Mouse (Mus musculus) CH12.LX (cell line): ENCODE results near the gene Cxcl10. TPM values are rescaled to one million over a fixed set of nuclear protein-coding genes. Genes with fewer than 3 reads are reported as not detected.

Source experiments
- DNase-seq: peaks from one replicate; pipeline ENCODE4 v3.0.0-alpha.2; 2013; ENCODE audit errors: extremely low read depth
- H3K27ac ChIP-seq: 2 replicates; pipeline ENCODE4 v1.5.1; 2012; ENCODE audit warnings: low read depth, mild to moderate bottlenecking, control low read depth, moderate library complexity; ENCODE audit not compliant: insufficient read depth
- H3K27me3 ChIP-seq: replicated peaks from 2 replicates; pipeline ENCODE3; 2012; ENCODE audit warnings: inconsistent platforms
- H3K36me3 ChIP-seq, 2 experiments: replicated peaks in 1 of 2; 2 replicates each; pipeline versions ENCODE3 to v1.6.1; 2012; ENCODE audit warnings: inconsistent platforms in 1 of 2, low read length in 1 of 2, mild to moderate bottlenecking in 1 of 2, mixed read lengths in 1 of 2, moderate library complexity in 1 of 2; ENCODE audit not compliant: control insufficient read depth in 1 of 2, insufficient read depth in 1 of 2
- H3K4me1 ChIP-seq, 2 experiments: 2 replicates each; pipeline ENCODE4 v1.6.1; 2012; ENCODE audit warnings: inconsistent platforms in 1 of 2, moderate library complexity in 1 of 2; ENCODE audit not compliant: insufficient read depth in 2 of 2, control insufficient read depth in 1 of 2
- H3K4me2 ChIP-seq: 2 replicates; pipeline ENCODE4 v1.6.1; 2012; ENCODE audit warnings: low read depth, mild to moderate bottlenecking, control low read depth; ENCODE audit not compliant: poor library complexity, insufficient read depth, severe bottlenecking
- H3K4me3 ChIP-seq, 3 experiments: fragments of 150-350 bp in 1 of 3; sonication (generic) in 1 of 3; replicated peaks in 1 of 3; 2 replicates each; pipeline versions ENCODE3 to v1.5.1; 2011 to 2012; ENCODE audit warnings: low read depth in 2 of 3, low read length in 2 of 3, mild to moderate bottlenecking in 2 of 3, moderate library complexity in 2 of 3, control low read depth in 1 of 3, improper control_type of control experiment in 1 of 3, inconsistent platforms in 1 of 3, mixed read lengths in 1 of 3; ENCODE audit not compliant: poor library complexity in 1 of 3
- H3K79me2 ChIP-seq: replicated peaks from 2 replicates; pipeline ENCODE4 v1.6.1; 2012; ENCODE audit warnings: mild to moderate bottlenecking, moderate library complexity; ENCODE audit not compliant: control insufficient read depth, poor library complexity, insufficient read depth, severe bottlenecking; ENCODE audit errors: extremely low read depth
- H3K9ac ChIP-seq: 2 replicates; pipeline ENCODE4 v1.6.1; 2012; ENCODE audit warnings: low read depth, mild to moderate bottlenecking, control low read depth, moderate library complexity; ENCODE audit not compliant: insufficient read depth
- H3K9me3 ChIP-seq: replicated peaks from 2 replicates; pipeline ENCODE3; 2012; ENCODE audit warnings: low read length, inconsistent platforms, mixed read lengths
- BHLHE40 ChIP-seq: IDR thresholded peaks from 2 replicates; pipeline ENCODE4 v1.6.1; 2011; ENCODE audit warnings: mild to moderate bottlenecking, low read depth, low read length, improper control_type of control experiment
- CHD1 ChIP-seq: IDR thresholded peaks from 2 replicates; pipeline ENCODE4 v1.6.1; 2012; ENCODE audit warnings: low read depth, low read length, improper control_type of control experiment, inconsistent platforms
- CTCF ChIP-seq, 2 experiments: IDR thresholded peaks in 1 of 2; conservative IDR thresholded peaks in 1 of 2; 2 replicates each; pipeline ENCODE4 v1.5.1; 2011 to 2012; ENCODE audit warnings: low read depth in 2 of 2, low read length in 2 of 2, improper control_type of control experiment in 1 of 2, inconsistent platforms in 1 of 2, mild to moderate bottlenecking in 1 of 2, moderate library complexity in 1 of 2
- EP300 ChIP-seq: IDR thresholded peaks from 2 replicates; pipeline ENCODE4 v1.6.1; 2011; ENCODE audit warnings: low read length, improper control_type of control experiment
- GABPA ChIP-seq: IDR thresholded peaks from 2 replicates; pipeline ENCODE4 v1.6.1; 2012; ENCODE audit warnings: low read depth, low read length, improper control_type of control experiment, inconsistent platforms; ENCODE audit not compliant: insufficient replicate concordance
- IRF4 ChIP-seq: IDR thresholded peaks from 2 replicates; pipeline ENCODE4 v1.6.1; 2014; ENCODE audit warnings: low read depth, mild to moderate bottlenecking, inconsistent platforms, low read length, improper control_type of control experiment
- JUN ChIP-seq: IDR thresholded peaks from 2 replicates; pipeline ENCODE4 v1.6.1; 2011; ENCODE audit warnings: low read depth, mild to moderate bottlenecking, low read length, improper control_type of control experiment, moderate library complexity; ENCODE audit not compliant: insufficient read depth
- JUND ChIP-seq: conservative IDR thresholded peaks from 2 replicates; pipeline ENCODE4 v1.6.1; 2011; ENCODE audit warnings: low read depth, low read length, improper control_type of control experiment
- MAZ ChIP-seq: IDR thresholded peaks from 2 replicates; pipeline ENCODE4 v1.6.1; 2012; ENCODE audit warnings: low read depth, mild to moderate bottlenecking, inconsistent platforms, low read length, improper control_type of control experiment, moderate library complexity
- MXI1 ChIP-seq: IDR thresholded peaks from 2 replicates; pipeline ENCODE4 v1.6.1; 2011; ENCODE audit warnings: mild to moderate bottlenecking, low read depth, low read length, improper control_type of control experiment
- POLR2AphosphoS2 ChIP-seq: IDR thresholded peaks from 2 replicates; pipeline ENCODE4 v1.6.1; 2011; ENCODE audit warnings: low read depth, low read length, improper control_type of control experiment
- SMC3 ChIP-seq: IDR thresholded peaks from 2 replicates; pipeline ENCODE4 v1.6.1; 2011; ENCODE audit warnings: low read depth, low read length, improper control_type of control experiment
- ZKSCAN1 ChIP-seq: IDR thresholded peaks from 2 replicates; pipeline ENCODE4 v1.6.1; 2012; ENCODE audit warnings: low read depth, inconsistent platforms, low read length, improper control_type of control experiment, borderline replicate concordance
- dilution Hi-C: fragments of 300-500 bp; cut with MboI; formaldehyde crosslinking; loops from 2 replicates; pipeline ENCODE4 v1.14.3; 2020; ENCODE audit warnings: low sequenced_read_pairs; ENCODE audit not compliant: extremely low pct_unique_long_range_greater_than_20kb, extremely low pct_ligation_motif_present
- in situ Hi-C: fragments of 300-500 bp; cut with MboI; formaldehyde crosslinking; loops from 3 replicates; pipeline ENCODE4 v1.14.3; 2019; ENCODE audit warnings: low sequenced_read_pairs, low pct_ligation_motif_present, low pct_unique_long_range_greater_than_20kb, mixed read lengths
- polyA plus RNA-seq: library from polyadenylated mRNA; unstranded; fragments of >175 nt; gene quantifications from 2 replicates; pipeline ENCODE4 v1.2.1, GENCODE M21; 2012; ENCODE audit warnings: low read depth; ENCODE audit not compliant: insufficient read length
- total RNA-seq, 2 experiments: library from RNA; depleted of rRNA; stranded (reverse); fragments of 300-350 nt in 1 of 2; fragments of >200 nt in 1 of 2; gene quantifications; 2 replicates each; pipeline ENCODE4 v1.2.3; 2012 to 2014

The Cxcl10 gene
- total and polyA plus RNA-seq, 3 experiments, result 0.30 to 4.9 (median 2.6) TPM

- no peak for TF ChIP-seq EP300
- TF ChIP-seq CTCF (conservative IDR thresholded peaks at IDR 0.05 in 1 of 2, IDR thresholded peaks at IDR 0.05 in 1 of 2; ENCODE audit: low read depth in 2 of 2, low read length in 2 of 2), result no peak
- TF ChIP-seq POLR2AphosphoS2, result no peak
- no peak for TF ChIP-seq JUND
- TF ChIP-seq, all 38 proteins: peak for 0
These were observed 44.4 kb downstream of the Cxcl10 start for GRCm38 (mm10) chr5:92304291-92304690.

GRCm38 (mm10) chr5:92302149-92302840, 46.4 kb downstream of the Cxcl10 start:
- H3K4me1 ChIP-seq, result peaks cover 0 to 7% of the 10 kb centered on the region in 2 experiments; a peak in 1 of 4 replicates
- peaks cover 10% of the 10 kb centered on the region for H3K79me2 ChIP-seq
- no peak overlapping the region for H3K4me2 ChIP-seq
- H3K9ac ChIP-seq, result no peak overlapping the region
- dilution Hi-C loops, result no loop called here
- peaks cover 74 to 97% of the 10 kb centered on the region in 2 experiments for H3K36me3 ChIP-seq
- no peaks in the 10 kb centered on the region for H3K27me3 ChIP-seq
- TF ChIP-seq GABPA (no peak), IRF4 (no peak), CHD1 (no peak), JUN (no peak), BHLHE40 (no peak), MXI1 (no peak), SMC3 (no peak), ZKSCAN1 (no peak), MAZ (no peak), POLR2AphosphoS2 (no peak)
- TF ChIP-seq, all 38 proteins: peak for 0
- Histone ChIP-seq H3K27ac (no peak overlapping the region), H3K4me3 (no peak overlapping the region), H3K9me3 (no peaks in the 10 kb centered on the region)
- no peak for DNase-seq
- in situ Hi-C loops, result no loop called here

More at GRCm38 (mm10) chr5:92304291-92304690, 44.4 kb downstream of the Cxcl10 start:
- Histone ChIP-seq H3K4me3 (no peak overlapping the region), H3K4me2 (no peak overlapping the region), H3K27ac (no peak overlapping the region), H3K9me3 (no peaks in the 10 kb centered on the region), H3K27me3 (no peaks in the 10 kb centered on the region), H3K9ac (no peak overlapping the region), H3K36me3 (peaks cover 70 to 93% of the 10 kb centered on the region in 2 experiments), H3K4me1 (peaks cover 11 to 23% of the 10 kb centered on the region in 2 experiments), H3K79me2 (peaks cover 30% of the 10 kb centered on the region)
- dilution Hi-C loops (no loop called here), in situ Hi-C loops (no loop called here)
- DNase-seq, result no peak

Other genes starting within 250 kb of the Cxcl10 start
- gene Uso1, start 211.0 kb downstream of the Cxcl10 start, total RNA-seq (2012; rRNA removed), result 20.9 and 22.7 TPM in 2 replicates
- gene Uso1, start 211.0 kb downstream of the Cxcl10 start, total RNA-seq (2014; rRNA removed), result 16.9 and 19.9 TPM in 2 replicates
- 55.6 and 63.7 TPM in 2 replicates for gene Uso1, start 211.0 kb downstream of the Cxcl10 start, polyA plus RNA-seq
- not detected in 2 replicates for gene U90926, start 133.5 kb downstream of the Cxcl10 start, total RNA-seq (2012; rRNA removed)
- not detected in 2 replicates for gene U90926, start 133.5 kb downstream of the Cxcl10 start, total RNA-seq (2014; rRNA removed)
- 0.49 TPM in 1 of 2 replicates, not detected in the other for gene U90926, start 133.5 kb downstream of the Cxcl10 start, polyA plus RNA-seq
- gene Ppef2, start 92.6 kb downstream of the Cxcl10 start, total RNA-seq (2012; rRNA removed), result 11.9 and 16.5 TPM in 2 replicates
- gene Ppef2, start 92.6 kb downstream of the Cxcl10 start, total RNA-seq (2014; rRNA removed), result 41.4 and 48.8 TPM in 2 replicates
- 11.9 and 14.3 TPM in 2 replicates for gene Ppef2, start 92.6 kb downstream of the Cxcl10 start, polyA plus RNA-seq
- 13.7 and 16.2 TPM in 2 replicates for gene Naaa, start 70.7 kb downstream of the Cxcl10 start, total RNA-seq (2012; rRNA removed)
- 13.5 and 15.4 TPM in 2 replicates for gene Naaa, start 70.7 kb downstream of the Cxcl10 start, total RNA-seq (2014; rRNA removed)
- 11.5 and 14.5 TPM in 2 replicates for gene Naaa, start 70.7 kb downstream of the Cxcl10 start, polyA plus RNA-seq
- gene Sdad1, start 38.4 kb downstream of the Cxcl10 start, total RNA-seq (2012; rRNA removed), result 43.6 and 51.7 TPM in 2 replicates
- gene Sdad1, start 38.4 kb downstream of the Cxcl10 start, total RNA-seq (2014; rRNA removed), result 62.9 and 63.7 TPM in 2 replicates
- gene Sdad1, start 38.4 kb downstream of the Cxcl10 start, polyA plus RNA-seq, result 72.9 and 95.3 TPM in 2 replicates
- not detected in 2 replicates for gene Cxcl9, start 20.8 kb downstream of the Cxcl10 start, total RNA-seq (2012; rRNA removed)
- gene Cxcl9, start 20.8 kb downstream of the Cxcl10 start, total RNA-seq (2014; rRNA removed), result not detected in 2 replicates
- gene Cxcl9, start 20.8 kb downstream of the Cxcl10 start, polyA plus RNA-seq, result not detected in 2 replicates
- gene Art3, start 17.1 kb downstream of the Cxcl10 start, total RNA-seq (2012; rRNA removed), result 0.25 and 0.34 TPM in 2 replicates
- not detected in 2 replicates for gene Art3, start 17.1 kb downstream of the Cxcl10 start, total RNA-seq (2014; rRNA removed)
- gene Art3, start 17.1 kb downstream of the Cxcl10 start, polyA plus RNA-seq, result not detected in 2 replicates
- 41.9 and 43.7 TPM in 2 replicates for gene Nup54, start 86.3 kb upstream of the Cxcl10 start, total RNA-seq (2012; rRNA removed)
- gene Nup54, start 86.3 kb upstream of the Cxcl10 start, total RNA-seq (2014; rRNA removed), result 90.5 and 101 TPM in 2 replicates
- gene Nup54, start 86.3 kb upstream of the Cxcl10 start, polyA plus RNA-seq, result 66.4 and 72.5 TPM in 2 replicates
- gene Scarb2, start 157.9 kb upstream of the Cxcl10 start, total RNA-seq (2012; rRNA removed), result 6.0 and 9.2 TPM in 2 replicates
- 9.5 and 11.2 TPM in 2 replicates for gene Scarb2, start 157.9 kb upstream of the Cxcl10 start, total RNA-seq (2014; rRNA removed)
- gene Scarb2, start 157.9 kb upstream of the Cxcl10 start, polyA plus RNA-seq, result 6.5 and 7.2 TPM in 2 replicates
- gene Fam47e, start 206.2 kb upstream of the Cxcl10 start, total RNA-seq (2012; rRNA removed), result not detected in 2 replicates
- gene Fam47e, start 206.2 kb upstream of the Cxcl10 start, total RNA-seq (2014; rRNA removed), result not detected in 2 replicates
- not detected in 2 replicates for gene Fam47e, start 206.2 kb upstream of the Cxcl10 start, polyA plus RNA-seq